Mouse (Mus musculus) MEL (cell line): ENCODE results near the gene Ablim1. TPM values are rescaled to one million over a fixed set of nuclear protein-coding genes. Genes with fewer than 3 reads are reported as not detected.

Experiments used
- DNase-seq: peaks from one replicate; pipeline ENCODE4 v3.0.0; 2011; ENCODE audit warnings: low read depth, low spot score
- H3K27ac ChIP-seq: 2 replicates; pipeline ENCODE4 v1.5.1; 2012; ENCODE audit warnings: low read depth, mild to moderate bottlenecking, control low read depth, low read length, moderate library complexity; ENCODE audit not compliant: control insufficient read depth
- H3K27me3 ChIP-seq, 2 experiments: fragments of 150-350 bp in 1 of 2; sonication (generic) in 1 of 2; 2 replicates each; pipeline ENCODE4 v1.6.1; 2012; ENCODE audit warnings: low read length in 2 of 2, mild to moderate bottlenecking in 2 of 2, improper control_type of control experiment in 1 of 2, moderate library complexity in 1 of 2; ENCODE audit not compliant: insufficient read depth in 2 of 2, control insufficient read depth in 1 of 2
- H3K36me3 ChIP-seq, 2 experiments: 2 replicates each; pipeline ENCODE4 v1.6.1; 2012 to 2014; ENCODE audit warnings: low read length in 2 of 2, improper control_type of control experiment in 1 of 2, inconsistent platforms in 1 of 2, mild to moderate bottlenecking in 1 of 2; ENCODE audit not compliant: insufficient read depth in 2 of 2, control insufficient read depth in 1 of 2
- H3K4me1 ChIP-seq, 2 experiments: fragments of 150-350 bp in 1 of 2; sonication (generic) in 1 of 2; 2 replicates each; pipeline ENCODE4 v1.6.1; 2012; ENCODE audit warnings: low read length in 2 of 2, improper control_type of control experiment in 1 of 2, mild to moderate bottlenecking in 1 of 2; ENCODE audit not compliant: insufficient read depth in 2 of 2, control insufficient read depth in 1 of 2
- H3K4me3 ChIP-seq, 2 experiments: fragments of 150-350 bp in 1 of 2; sonication (generic) in 1 of 2; 2 replicates each; pipeline ENCODE4 v1.5.1; 2012; ENCODE audit warnings: low read depth in 2 of 2, low read length in 2 of 2, mild to moderate bottlenecking in 2 of 2, moderate library complexity in 2 of 2, control low read depth in 1 of 2, improper control_type of control experiment in 1 of 2; ENCODE audit not compliant: control insufficient read depth in 1 of 2, insufficient read depth in 1 of 2
- H3K79me2 ChIP-seq: 2 replicates; pipeline ENCODE4 v1.6.1; 2012; ENCODE audit warnings: mild to moderate bottlenecking, low read length, moderate library complexity; ENCODE audit not compliant: control insufficient read depth, poor library complexity, insufficient read depth
- H3K9ac ChIP-seq: 2 replicates; pipeline ENCODE4 v1.6.1; 2012; ENCODE audit warnings: low read depth, mild to moderate bottlenecking, control low read depth, low read length, moderate library complexity; ENCODE audit not compliant: control insufficient read depth, poor library complexity, severe bottlenecking
- H3K9me3 ChIP-seq: fragments of 150-350 bp; sonication (generic); replicated peaks from 2 replicates; pipeline ENCODE4 v1.6.1; 2012; ENCODE audit warnings: mild to moderate bottlenecking, low read length, improper control_type of control experiment, moderate library complexity; ENCODE audit not compliant: insufficient read depth
- BHLHE40 ChIP-seq: IDR thresholded peaks from 2 replicates; pipeline ENCODE4 v1.6.1; 2012; ENCODE audit warnings: low read depth, mild to moderate bottlenecking, inconsistent platforms, low read length, improper control_type of control experiment, borderline replicate concordance
- CHD1 ChIP-seq: IDR thresholded peaks from 2 replicates; pipeline ENCODE4 v1.6.1; 2012; ENCODE audit warnings: low read depth, mild to moderate bottlenecking, inconsistent platforms, low read length, improper control_type of control experiment
- CTCF ChIP-seq, 3 experiments: IDR thresholded peaks in 2 of 3; conservative IDR thresholded peaks in 1 of 3; 2 replicates each; pipeline ENCODE4 v1.5.1; 2011 to 2012; ENCODE audit warnings: low read length in 3 of 3, low read depth in 2 of 3, mild to moderate bottlenecking in 2 of 3, improper control_type of control experiment in 1 of 3, inconsistent platforms in 1 of 3, mixed read lengths in 1 of 3, moderate library complexity in 1 of 3; ENCODE audit not compliant: control insufficient read depth in 1 of 3, insufficient read depth in 1 of 3, poor library complexity in 1 of 3, severe bottlenecking in 1 of 3
- E2F4 ChIP-seq: IDR thresholded peaks from 2 replicates; pipeline ENCODE4 v1.6.1; 2011; ENCODE audit warnings: low read depth, low read length, improper control_type of control experiment, borderline replicate concordance
- ELF1 ChIP-seq: IDR thresholded peaks from 2 replicates; pipeline ENCODE4 v1.6.1; 2014; ENCODE audit warnings: low read depth, mild to moderate bottlenecking, inconsistent platforms, low read length, improper control_type of control experiment, moderate library complexity
- ETS1 ChIP-seq: IDR thresholded peaks from 2 replicates; pipeline ENCODE4 v1.6.1; 2012; ENCODE audit warnings: low read depth, mild to moderate bottlenecking, inconsistent platforms, low read length, improper control_type of control experiment, moderate library complexity
- HCFC1 ChIP-seq: IDR thresholded peaks from 2 replicates; pipeline ENCODE4 v1.6.1; 2012; ENCODE audit warnings: low read depth, mild to moderate bottlenecking, inconsistent platforms, low read length, improper control_type of control experiment, moderate library complexity
- KAT2A ChIP-seq: conservative IDR thresholded peaks from 2 replicates; pipeline ENCODE4 v1.6.1; 2012; ENCODE audit warnings: low read depth, low read length, improper control_type of control experiment, inconsistent platforms
- MYC ChIP-seq: IDR thresholded peaks from 2 replicates; pipeline ENCODE4 v1.6.1; 2011; ENCODE audit warnings: low read depth, mild to moderate bottlenecking, low read length, improper control_type of control experiment, moderate library complexity
- POLR2A ChIP-seq, 2 experiments: IDR thresholded peaks; 2 replicates each; pipeline ENCODE4 v1.6.1; 2011 to 2012; ENCODE audit warnings: low read length in 2 of 2, mild to moderate bottlenecking in 2 of 2, control low read depth in 1 of 2, improper control_type of control experiment in 1 of 2, low read depth in 1 of 2, moderate library complexity in 1 of 2; ENCODE audit not compliant: control insufficient read depth in 1 of 2, insufficient read depth in 1 of 2, poor library complexity in 1 of 2
- POLR2AphosphoS2 ChIP-seq: IDR thresholded peaks from 2 replicates; pipeline ENCODE4 v1.6.1; 2011; ENCODE audit warnings: low read length, improper control_type of control experiment
- POLR2AphosphoS5 ChIP-seq: IDR thresholded peaks from 2 replicates; pipeline ENCODE4 v1.6.1; 2012; ENCODE audit warnings: low read depth, borderline replicate concordance, mild to moderate bottlenecking, inconsistent platforms, low read length, moderate library complexity, mixed read lengths
- RAD21 ChIP-seq: IDR thresholded peaks from 2 replicates; pipeline ENCODE4 v1.6.1; 2011; ENCODE audit warnings: mild to moderate bottlenecking, low read depth, low read length, improper control_type of control experiment
- SMC3 ChIP-seq: IDR thresholded peaks from 2 replicates; pipeline ENCODE4 v1.6.1; 2011; ENCODE audit warnings: low read depth, low read length, improper control_type of control experiment
- TBP ChIP-seq: IDR thresholded peaks from 2 replicates; pipeline ENCODE4 v1.8.0; 2011; ENCODE audit warnings: low read depth, low read length, improper control_type of control experiment
- UBTF ChIP-seq: IDR thresholded peaks from 2 replicates; pipeline ENCODE4 v1.6.1; 2012; ENCODE audit warnings: low read depth, mild to moderate bottlenecking, inconsistent platforms, low read length, improper control_type of control experiment, moderate library complexity, borderline replicate concordance; ENCODE audit not compliant: insufficient read depth
- USF1 ChIP-seq: IDR thresholded peaks from 2 replicates; pipeline ENCODE4 v1.6.1; 2014; ENCODE audit warnings: low read depth, mild to moderate bottlenecking, inconsistent platforms, low read length, improper control_type of control experiment, moderate library complexity
- ZC3H11A ChIP-seq: IDR thresholded peaks from 2 replicates; pipeline ENCODE4 v1.6.1; 2012; ENCODE audit warnings: low read depth, mild to moderate bottlenecking, inconsistent platforms, low read length, improper control_type of control experiment
- polyA plus RNA-seq, 2 experiments: library from polyadenylated mRNA; stranded (reverse) in 1 of 2; unstranded in 1 of 2; fragments of >175 nt in 1 of 2; fragments of >200 nt in 1 of 2; gene quantifications; 2 replicates each; pipeline versions ENCODE4 v1.2.1 to v1.2.4; 2012; ENCODE audit warnings: low replicate concordance in 2 of 2, low read depth in 1 of 2; ENCODE audit not compliant: insufficient read length in 2 of 2, insufficient read depth in 1 of 2, missing spikeins in 1 of 2
- total RNA-seq: library from RNA; depleted of rRNA; stranded (reverse); fragments of 300-350 nt; gene quantifications from 2 replicates; pipeline ENCODE4 v1.2.3, GENCODE M21; 2012

The Ablim1 gene
- total and polyA plus RNA-seq, 3 experiments, result not detected

- Histone ChIP-seq H3K36me3 (no peaks in the 10 kb centered on the region), H3K79me2 (no peaks in the 10 kb centered on the region), H3K9me3 (no peaks in the 10 kb centered on the region), H3K9ac (no peak overlapping the region), H3K4me3 (no peak overlapping the region), H3K4me1 (no peaks in the 10 kb centered on the region), H3K27ac (no peak overlapping the region), H3K27me3 (peaks cover 0 to 4% of the 10 kb centered on the region in 2 experiments; a peak in 3 of 4 replicates)
- TF ChIP-seq ETS1 (no peak), RAD21 (no peak), ELF1 (no peak), E2F4 (no peak), USF1 (no peak), UBTF (no peak), POLR2AphosphoS2 (no peak), MYC (no peak), POLR2A (IDR thresholded peaks at IDR 0.05; ENCODE audit: control insufficient read depth in 1 of 2, insufficient read depth in 1 of 2, low read depth in 1 of 2, low read length in 2 of 2, poor library complexity in 1 of 2) (no peak), HCFC1 (no peak), BHLHE40 (no peak), POLR2AphosphoS5 (no peak), KAT2A (no peak), ZC3H11A (no peak), CHD1 (no peak), TBP (no peak)
- DNase-seq, result no peak
These were observed 152.6 kb downstream of the Ablim1 start for GRCm38 (mm10) chr19:57161978-57162727.

GRCm38 (mm10) chr19:57161010-57161660 is 153.6 kb downstream of the Ablim1 start:
- TF ChIP-seq ZC3H11A (peak; percentile 80), BHLHE40 (no peak), RAD21 (peak; percentile 73), SMC3 (peak; percentile 71), POLR2A (IDR thresholded peaks at IDR 0.05; ENCODE audit: control insufficient read depth in 1 of 2, insufficient read depth in 1 of 2, low read depth in 1 of 2, low read length in 2 of 2, poor library complexity in 1 of 2) (no peak), CTCF (IDR thresholded peaks at IDR 0.05 in 2 of 3, conservative IDR thresholded peaks at IDR 0.05 in 1 of 3; ENCODE audit: control insufficient read depth in 1 of 3, insufficient read depth in 1 of 3, low read depth in 2 of 3, low read length in 3 of 3, poor library complexity in 1 of 3, severe bottlenecking in 1 of 3) (peak; percentile 34 to 81 (median 61)), KAT2A (no peak), HCFC1 (no peak)
- Histone ChIP-seq H3K4me3 (no peak overlapping the region), H3K4me1 (no peaks in the 10 kb centered on the region), H3K27me3 (peaks cover 0 to 7% of the 10 kb centered on the region in 2 experiments), H3K79me2 (no peaks in the 10 kb centered on the region), H3K9ac (no peak overlapping the region), H3K27ac (no peak overlapping the region), H3K9me3 (no peaks in the 10 kb centered on the region), H3K36me3 (no peaks in the 10 kb centered on the region)
- DNase-seq, result peak; percentile 52
